Mouse (Mus musculus): ENCODE data around the gene Teddm2. TPM values are rescaled to one million over a fixed set of nuclear protein-coding genes. Genes with fewer than 3 reads are reported as not detected.
"Not testable (repeated sequence)": the region's sequence is repeated elsewhere in the genome, so short reads cannot be mapped to it uniquely, and the experiment has no call there.

Teddm2 gene
- polyA plus RNA-seq, 1 experiment from 2014 or later = 0.21 TPM

DNA sequence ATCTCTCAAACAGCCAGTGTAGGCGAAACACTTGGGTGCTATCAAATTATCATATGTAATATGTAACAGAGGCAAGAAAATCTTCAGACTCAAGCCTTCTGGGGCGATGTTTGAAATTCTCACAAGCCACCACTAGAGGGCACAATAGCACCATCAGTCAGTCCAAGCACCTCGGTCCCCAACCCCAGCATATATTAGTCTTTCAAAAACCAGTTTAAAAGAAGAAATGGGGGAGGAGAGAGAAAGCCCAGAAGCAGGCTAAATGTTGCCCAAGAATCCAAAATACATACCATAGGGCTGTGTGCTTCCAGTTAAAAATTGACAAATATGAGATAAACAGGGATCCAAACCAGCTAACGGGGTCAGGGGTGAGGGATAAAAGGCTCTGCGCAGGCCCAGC lies 5.0 kb downstream of the Teddm2 start:
- no peaks in the 10 kb centered on the region for H3K36me3 ChIP-seq (ENCODE audit: control insufficient read depth, insufficient read depth, low read length)
- no peaks in the 10 kb centered on the region for H3K27me3 ChIP-seq (replicated peaks; ENCODE audit: control insufficient read depth, insufficient read depth, low read length)
- no peak overlapping the region for H3K27ac ChIP-seq (ENCODE audit: low read length)
- H3K9ac ChIP-seq (ENCODE audit: low read depth, low read length) = no peak overlapping the region
- 34% methylated on average over 5 of the region's 5 CpGs for WGBS
- H3K4me2 ChIP-seq (ENCODE audit: low read depth, low read length) = no peak overlapping the region
- H3K9me3 ChIP-seq (ENCODE audit: control insufficient read depth, low read length) = no peaks in the 10 kb centered on the region
- ATAC-seq = no peak
- peaks cover 3% of the 10 kb centered on the region; the same call in 1 of the 2 replicates for H3K4me1 ChIP-seq (ENCODE audit: control insufficient read depth, insufficient read depth, low read length)
- H3K4me3 ChIP-seq (ENCODE audit: low read length) = no peak overlapping the region

- Histone ChIP-seq H3K4me3 (ENCODE audit: low read length) (no peak overlapping the region), H3K4me2 (ENCODE audit: low read depth, low read length) (no peak overlapping the region), H3K36me3 (ENCODE audit: control insufficient read depth, insufficient read depth, low read length) (no peaks in the 10 kb centered on the region), H3K9ac (ENCODE audit: low read depth, low read length) (no peak overlapping the region), H3K27me3 (replicated peaks; ENCODE audit: control insufficient read depth, insufficient read depth, low read length) (no peaks in the 10 kb centered on the region), H3K27ac (ENCODE audit: low read length) (no peak overlapping the region), H3K9me3 (ENCODE audit: control insufficient read depth, low read length) (no peaks in the 10 kb centered on the region), H3K4me1 (ENCODE audit: control insufficient read depth, insufficient read depth, low read length) (peaks cover 3% of the 10 kb centered on the region; the same call in 1 of the 2 replicates)
- ATAC-seq = no peak
- 53% methylated on average over 8 of the region's 8 CpGs for WGBS
These were observed 5.7 kb downstream of the Teddm2 start for GRCm38 (mm10) chr1:153894201-153894893.

DNA sequence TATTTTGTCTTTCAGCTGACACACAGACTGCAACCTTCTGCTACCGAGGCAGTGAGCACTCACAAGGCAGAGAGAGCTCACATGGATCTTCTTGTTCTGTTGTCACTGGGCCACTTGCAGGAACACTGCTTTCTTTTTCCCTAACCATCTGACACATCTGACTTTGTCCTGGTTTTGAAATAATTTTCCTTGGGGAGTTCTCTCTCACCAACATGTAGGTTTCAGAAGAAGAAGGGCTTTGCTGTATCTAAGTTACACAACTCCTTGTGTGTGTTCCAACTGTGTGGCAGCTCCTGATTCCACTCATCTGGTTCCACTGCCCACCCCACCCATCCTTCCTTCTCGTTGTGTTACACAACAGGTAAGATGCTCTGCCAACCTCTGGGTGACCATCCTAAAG lies 6.3 kb downstream of the Teddm2 start:
- ATAC-seq = no peak

GRCm38 (mm10) chr1:153891442-153891841 lies 8.6 kb downstream of the Teddm2 start, which contains the start of gene Teddm1a:
Teddm1a (plus strand) TSS chr1:153891742.
- H3K4me1 ChIP-seq (ENCODE audit: control insufficient read depth, insufficient read depth, low read length) = no peaks in the 10 kb centered on the region
- no peak within 1 kb of the TSS for H3K9ac ChIP-seq (ENCODE audit: low read depth, low read length)
- no peak within 1 kb of the TSS for H3K4me3 ChIP-seq (ENCODE audit: low read length)
- no peaks in the 10 kb centered on the region for H3K36me3 ChIP-seq (ENCODE audit: control insufficient read depth, insufficient read depth, low read length)
- no peaks in the 10 kb centered on the region for H3K27me3 ChIP-seq (replicated peaks; ENCODE audit: control insufficient read depth, insufficient read depth, low read length)
- ATAC-seq = no peak
- 60% methylated on average over 4 of the region's 4 CpGs for WGBS
- no peaks in the 10 kb centered on the region for H3K9me3 ChIP-seq (ENCODE audit: control insufficient read depth, low read length)
- no peak within 1 kb of the TSS for H3K27ac ChIP-seq (ENCODE audit: low read length)
- no peak within 1 kb of the TSS for H3K4me2 ChIP-seq (ENCODE audit: low read depth, low read length)

More for the DNA sequence above, 6.3 kb downstream of the Teddm2 start:
- no peaks in the 10 kb centered on the region for H3K27me3 ChIP-seq (replicated peaks; ENCODE audit: control insufficient read depth, insufficient read depth, low read length)
- no peak overlapping the region for H3K27ac ChIP-seq (ENCODE audit: low read length)
- no peaks in the 10 kb centered on the region for H3K36me3 ChIP-seq (ENCODE audit: control insufficient read depth, insufficient read depth, low read length)
- H3K9ac ChIP-seq (ENCODE audit: low read depth, low read length) = no peak overlapping the region
- no peak overlapping the region for H3K4me3 ChIP-seq (ENCODE audit: low read length)
- H3K4me2 ChIP-seq (ENCODE audit: low read depth, low read length) = no peak overlapping the region
- 69% methylated on average over 2 of the region's 2 CpGs for WGBS
- H3K9me3 ChIP-seq (ENCODE audit: control insufficient read depth, low read length) = no peaks in the 10 kb centered on the region
- no peaks in the 10 kb centered on the region for H3K4me1 ChIP-seq (ENCODE audit: control insufficient read depth, insufficient read depth, low read length)

GRCm38 (mm10) chr1:153890121-153890520 lies 9.9 kb downstream of the Teddm2 start:
- H3K27ac ChIP-seq (ENCODE audit: low read length) = no peak overlapping the region

DNA sequence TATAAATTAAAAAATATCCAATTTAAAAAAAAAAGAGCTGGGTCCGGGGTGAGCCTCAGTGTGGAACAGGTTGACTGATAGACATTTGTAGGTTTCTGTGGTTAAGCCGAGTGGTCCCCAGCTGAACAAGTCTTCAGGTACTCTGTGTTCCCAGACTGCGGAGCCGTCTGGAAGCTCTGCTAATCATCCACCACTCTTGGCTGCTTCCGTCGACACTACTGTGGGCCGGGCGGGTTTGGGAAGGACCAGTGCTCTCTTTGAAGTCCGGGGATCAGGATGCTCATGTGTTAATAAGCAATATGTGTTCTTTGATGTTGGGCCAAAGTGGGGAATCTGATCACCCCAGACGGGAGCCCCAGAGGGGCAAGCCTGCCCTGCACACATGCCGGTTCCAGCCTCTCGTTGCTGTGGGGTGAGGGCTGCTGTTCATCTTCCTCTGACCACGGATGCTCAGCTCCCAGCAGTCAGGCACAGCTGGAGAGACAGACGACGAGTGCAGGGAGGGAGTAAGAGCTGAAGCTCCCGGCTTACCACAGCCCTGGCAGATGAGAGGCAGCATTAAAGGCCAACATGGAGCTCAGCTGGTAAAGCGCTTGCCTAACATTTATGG lies 13.9 kb downstream of the Teddm2 start:
- H3K4me1 ChIP-seq (ENCODE audit: control insufficient read depth, insufficient read depth, low read length) = no peaks in the 10 kb centered on the region
- no peak overlapping the region for H3K4me2 ChIP-seq (ENCODE audit: low read depth, low read length)
- ATAC-seq = no peak
- H3K27ac ChIP-seq (ENCODE audit: low read length) = no peak overlapping the region
- H3K4me3 ChIP-seq (ENCODE audit: low read length) = no peak overlapping the region
- no peaks in the 10 kb centered on the region for H3K36me3 ChIP-seq (ENCODE audit: control insufficient read depth, insufficient read depth, low read length)
- H3K9me3 ChIP-seq (ENCODE audit: control insufficient read depth, low read length) = no peaks in the 10 kb centered on the region
- H3K9ac ChIP-seq (ENCODE audit: low read depth, low read length) = no peak overlapping the region
- H3K27me3 ChIP-seq (replicated peaks; ENCODE audit: control insufficient read depth, insufficient read depth, low read length) = no peaks in the 10 kb centered on the region
- WGBS = 39% methylated on average over 17 of the region's 17 CpGs

More at GRCm38 (mm10) chr1:153890121-153890520, 9.9 kb downstream of the Teddm2 start:
- Histone ChIP-seq H3K9ac (ENCODE audit: low read depth, low read length) (no peak overlapping the region), H3K4me3 (ENCODE audit: low read length) (no peak overlapping the region), H3K27me3 (replicated peaks; ENCODE audit: control insufficient read depth, insufficient read depth, low read length) (no peaks in the 10 kb centered on the region), H3K4me2 (ENCODE audit: low read depth, low read length) (no peak overlapping the region), H3K9me3 (ENCODE audit: control insufficient read depth, low read length) (no peaks in the 10 kb centered on the region), H3K36me3 (ENCODE audit: control insufficient read depth, insufficient read depth, low read length) (no peaks in the 10 kb centered on the region), H3K4me1 (ENCODE audit: control insufficient read depth, insufficient read depth, low read length) (no peaks in the 10 kb centered on the region)
- ATAC-seq = no peak
- WGBS = 94% methylated on average over 10 of the region's 10 CpGs

DNA sequence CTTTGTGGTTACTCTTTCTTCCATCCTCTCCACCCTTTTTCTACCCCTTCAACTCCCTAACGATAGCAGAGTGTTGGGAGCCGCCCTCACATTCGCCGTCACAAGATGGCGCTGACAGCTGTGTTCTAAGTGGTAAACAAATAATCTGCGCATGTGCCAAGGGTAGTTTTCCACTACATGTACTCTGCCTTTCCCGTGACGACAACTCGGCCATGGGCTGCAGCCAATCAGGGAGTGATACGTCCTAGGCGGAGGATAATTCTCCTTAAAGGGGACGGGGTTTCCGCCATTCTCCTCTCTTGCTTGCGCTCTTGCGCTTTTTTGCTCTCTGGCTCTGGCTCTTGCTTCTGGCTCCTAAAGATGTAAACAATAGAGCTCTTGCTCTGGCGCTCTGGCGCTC lies 19.6 kb downstream of the Teddm2 start:
- ATAC-seq; H3K9ac ChIP-seq (ENCODE audit: low read depth, low read length); H3K4me2 ChIP-seq (ENCODE audit: low read depth, low read length); H3K36me3 ChIP-seq (ENCODE audit: control insufficient read depth, insufficient read depth, low read length); H3K27ac ChIP-seq (ENCODE audit: low read length); H3K9me3 ChIP-seq (ENCODE audit: control insufficient read depth, low read length); H3K4me1 ChIP-seq (ENCODE audit: control insufficient read depth, insufficient read depth, low read length); H3K4me3 ChIP-seq (ENCODE audit: low read length); H3K27me3 ChIP-seq (replicated peaks; ENCODE audit: control insufficient read depth, insufficient read depth, low read length): not testable (repeated sequence)
- WGBS = 94% methylated on average over 17 of the region's 17 CpGs

GRCm38 (mm10) chr1:153874045-153874444 lies 26.0 kb downstream of the Teddm2 start, which contains the start of gene Teddm1b:
Teddm1b (plus strand) TSS chr1:153874345.
- H3K36me3 ChIP-seq (ENCODE audit: control insufficient read depth, insufficient read depth, low read length) = no peaks in the 10 kb centered on the region
- WGBS = 80% methylated on average over 6 of the region's 6 CpGs
- H3K9ac ChIP-seq (ENCODE audit: low read depth, low read length) = no peak within 1 kb of the TSS
- no peaks in the 10 kb centered on the region for H3K27me3 ChIP-seq (replicated peaks; ENCODE audit: control insufficient read depth, insufficient read depth, low read length)
- no peaks in the 10 kb centered on the region for H3K9me3 ChIP-seq (ENCODE audit: control insufficient read depth, low read length)
- no peak within 1 kb of the TSS for H3K27ac ChIP-seq (ENCODE audit: low read length)
- no peak for ATAC-seq
- H3K4me2 ChIP-seq (ENCODE audit: low read depth, low read length) = no peak within 1 kb of the TSS
- H3K4me3 ChIP-seq (ENCODE audit: low read length) = no peak within 1 kb of the TSS
- no peaks in the 10 kb centered on the region for H3K4me1 ChIP-seq (ENCODE audit: control insufficient read depth, insufficient read depth, low read length)

DNA sequence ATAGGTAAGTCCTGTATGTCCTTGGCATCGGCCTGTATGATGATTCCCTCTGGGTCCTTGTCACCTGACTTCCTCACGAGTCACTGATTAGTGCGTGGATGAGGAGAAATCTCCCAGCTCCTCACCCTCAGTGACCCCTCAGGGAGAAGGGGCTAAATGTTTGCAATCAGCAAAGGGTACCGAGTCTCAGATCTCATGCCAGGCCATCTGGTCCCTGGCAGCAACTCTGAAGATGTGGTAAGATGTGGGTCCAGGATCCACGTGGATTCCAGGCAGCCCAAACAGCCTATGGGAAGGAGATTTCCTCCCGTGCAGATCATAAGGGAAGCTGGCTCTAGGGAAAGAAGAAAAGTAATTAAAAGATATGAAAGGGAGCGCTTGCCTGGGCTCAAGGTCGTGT lies 44.1 kb downstream of the Teddm2 start:
- no peaks in the 10 kb centered on the region for H3K9me3 ChIP-seq (ENCODE audit: control insufficient read depth, low read length)
- no peaks in the 10 kb centered on the region for H3K4me1 ChIP-seq (ENCODE audit: control insufficient read depth, insufficient read depth, low read length)
- no peak overlapping the region for H3K9ac ChIP-seq (ENCODE audit: low read depth, low read length)
- WGBS = 78% methylated on average over 8 of the region's 8 CpGs
- H3K27me3 ChIP-seq (replicated peaks; ENCODE audit: control insufficient read depth, insufficient read depth, low read length) = no peaks in the 10 kb centered on the region
- no peaks in the 10 kb centered on the region for H3K36me3 ChIP-seq (ENCODE audit: control insufficient read depth, insufficient read depth, low read length)
- H3K4me2 ChIP-seq (ENCODE audit: low read depth, low read length) = no peak overlapping the region
- ATAC-seq = no peak
- H3K4me3 ChIP-seq (ENCODE audit: low read length) = no peak overlapping the region
- no peak overlapping the region for H3K27ac ChIP-seq (ENCODE audit: low read length)
